Mouse (Mus musculus) bone marrow macrophage, adult 2 months (primary cell): ENCODE results near the gene Cox19.

Experiments
- CTCF ChIP-seq: IDR thresholded peaks from 2 replicates; pipeline ENCODE4 v1.5.1; 2012; ENCODE audit warnings: low read depth, mild to moderate bottlenecking, low read length, moderate library complexity
- POLR2A ChIP-seq: IDR thresholded peaks from 2 replicates; pipeline ENCODE4 v1.6.1; 2012; ENCODE audit warnings: mild to moderate bottlenecking, low read depth, low read length, borderline replicate concordance

DNA sequence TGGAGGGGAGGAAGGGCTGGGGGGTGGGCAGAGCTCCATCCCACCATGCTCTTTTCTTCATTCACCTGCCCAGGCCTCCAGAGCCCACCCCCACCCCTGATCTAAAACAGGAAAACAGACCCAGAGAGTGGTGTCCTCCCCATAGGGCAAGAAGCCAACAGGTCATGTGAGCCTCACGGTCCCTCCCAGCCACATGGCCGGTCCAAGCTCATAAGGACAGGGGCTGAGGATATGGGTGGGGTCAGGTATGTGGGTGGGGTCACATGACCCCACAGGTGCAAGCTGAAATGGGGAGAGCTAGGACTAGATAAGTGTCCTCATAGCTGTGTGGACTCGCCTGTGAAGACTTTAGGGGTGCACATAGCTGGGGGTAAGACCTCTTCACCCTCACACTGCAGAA is 12.8 kb downstream of the Cox19 start:
- TF ChIP-seq POLR2A (no peak), CTCF (no peak)
